Mouse (Mus musculus) layer of hippocampus, adult 8-10 months (tissue): Measurements from ENCODE around the gene Rnf157. TPM values are rescaled to one million over a fixed set of nuclear protein-coding genes. Genes with fewer than 3 reads are reported as not detected.
"Not testable (repeated sequence)": the region's sequence is repeated elsewhere in the genome, so short reads cannot be mapped to it uniquely, and the experiment has no call there.

Source experiments
- DNase-seq, 2 experiments: peaks; one replicate each; pipeline ENCODE4 v3.0.0; 2022; ENCODE audit warnings: low spot score in 2 of 2
- total RNA-seq, 4 experiments: library from RNA; stranded (reverse); gene quantifications; 2 replicates each; pipeline ENCODE4 v1.2.4; 2022

The Rnf157 gene
- total RNA-seq, 4 experiments from 2014 or later = 220 to 248 (median 241) TPM

DNA sequence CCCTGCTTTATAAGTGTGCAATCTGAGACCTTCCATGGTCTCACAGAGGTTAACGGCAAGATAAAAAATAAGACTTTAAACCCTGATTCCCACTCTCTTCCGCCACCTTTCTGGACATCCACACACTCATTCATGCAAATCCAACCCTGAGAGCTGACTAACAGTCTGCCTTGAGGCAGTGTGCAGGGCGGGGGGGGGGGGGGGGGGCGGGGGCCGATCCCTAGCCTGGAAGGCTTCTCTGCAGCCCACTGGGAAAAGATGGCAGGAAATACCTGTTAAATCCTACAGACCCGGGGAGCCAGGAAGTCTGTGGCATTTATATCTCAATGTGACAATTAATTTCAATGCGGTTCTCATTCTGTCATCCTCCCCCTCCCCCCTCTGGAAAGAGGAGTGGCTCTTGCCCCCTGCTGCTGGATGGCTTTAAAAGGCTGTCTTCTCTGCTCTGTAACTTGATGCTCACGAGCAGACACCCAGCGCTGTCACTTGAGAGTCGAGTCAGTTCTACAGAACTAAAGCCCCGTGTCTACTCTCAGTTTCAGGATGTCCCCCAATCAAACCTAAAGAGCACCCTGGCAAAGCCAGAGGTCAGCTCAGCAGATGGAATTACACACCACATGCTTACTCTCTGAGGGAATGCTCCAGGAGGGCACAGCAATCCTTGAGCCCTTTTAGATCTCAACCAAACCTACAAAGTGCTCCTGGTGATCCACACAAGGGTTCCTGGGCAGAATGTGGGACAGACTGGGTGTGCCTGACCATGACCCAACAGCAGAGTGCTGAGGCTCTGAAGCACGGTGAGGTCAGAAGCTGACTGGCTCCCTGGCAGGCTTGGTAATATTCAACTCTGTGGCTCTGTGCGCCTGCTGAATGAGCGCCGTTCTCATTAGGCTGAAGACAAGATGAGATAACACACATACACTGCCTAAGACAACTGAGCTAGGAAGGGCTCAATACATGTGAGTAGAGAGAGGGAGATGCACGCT is 25.5 kb downstream of the Rnf157 start:
- no peak for DNase-seq

GRCm38 (mm10) chr11:116385999-116386398 is 26.8 kb downstream of the Rnf157 start:
- no peak for DNase-seq

- DNase-seq = no peak
These were observed 28.7 kb downstream of the Rnf157 start for GRCm38 (mm10) chr11:116384171-116384570.

DNA sequence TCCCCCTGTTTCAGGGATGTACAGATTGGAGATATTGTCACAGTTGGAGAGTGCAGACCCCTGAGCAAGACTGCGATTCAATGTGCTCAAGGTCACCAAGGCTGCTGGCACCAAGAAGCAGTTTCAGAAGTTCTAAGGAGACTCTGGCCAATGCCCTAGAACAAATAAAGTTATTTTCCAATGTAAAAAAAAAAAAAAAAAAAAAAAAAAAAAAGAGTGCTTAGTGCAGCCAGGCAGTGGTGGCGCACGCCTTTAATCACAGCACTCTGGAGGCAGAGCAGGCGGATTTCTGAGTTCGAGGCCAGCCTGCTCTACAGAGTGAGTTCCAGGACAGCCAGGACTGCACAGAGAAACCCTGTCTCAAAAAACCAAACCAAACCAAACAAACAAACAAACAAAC is 29.8 kb downstream of the Rnf157 start:
- DNase-seq = not testable (repeated sequence)

- DNase-seq = no peak
These were observed 32.1 kb downstream of the Rnf157 start for GRCm38 (mm10) chr11:116380767-116381166.

- no peak for DNase-seq
These were observed 33.3 kb downstream of the Rnf157 start for GRCm38 (mm10) chr11:116379530-116379929.

DNA sequence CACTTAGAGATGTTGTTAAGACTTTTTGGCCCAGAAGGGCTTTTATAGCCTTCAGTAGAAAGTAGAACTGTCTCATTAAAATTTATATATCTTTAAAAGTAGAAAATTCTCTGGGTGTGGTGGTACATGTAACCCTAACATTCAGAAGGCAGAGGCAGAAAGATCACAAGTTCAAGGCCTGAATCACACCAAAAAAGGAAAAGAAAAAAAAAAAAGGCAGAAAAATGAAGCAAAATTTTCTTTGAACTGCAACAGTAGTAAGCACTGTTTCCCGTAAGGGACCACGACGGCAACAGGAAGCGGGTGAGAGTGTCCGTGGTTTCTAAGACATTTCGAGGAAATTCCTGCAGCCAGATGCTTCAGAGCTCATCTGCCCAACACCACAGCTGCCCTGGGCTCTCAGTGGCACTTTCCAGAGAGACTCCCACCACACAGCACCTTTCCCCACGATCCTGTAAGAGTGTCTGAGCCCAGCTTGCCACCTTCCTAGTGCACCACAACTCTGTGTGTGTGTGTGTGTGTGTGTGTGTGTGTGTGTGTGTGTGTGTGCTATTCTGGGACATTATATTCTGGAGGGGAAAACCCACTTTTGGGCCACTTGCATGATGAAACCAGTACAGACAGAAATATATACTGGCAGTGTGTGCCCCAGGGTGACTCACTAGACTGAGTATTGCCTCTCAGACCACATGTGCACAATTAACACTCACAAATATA is 35.7 kb downstream of the Rnf157 start:
- no peak for DNase-seq

DNA sequence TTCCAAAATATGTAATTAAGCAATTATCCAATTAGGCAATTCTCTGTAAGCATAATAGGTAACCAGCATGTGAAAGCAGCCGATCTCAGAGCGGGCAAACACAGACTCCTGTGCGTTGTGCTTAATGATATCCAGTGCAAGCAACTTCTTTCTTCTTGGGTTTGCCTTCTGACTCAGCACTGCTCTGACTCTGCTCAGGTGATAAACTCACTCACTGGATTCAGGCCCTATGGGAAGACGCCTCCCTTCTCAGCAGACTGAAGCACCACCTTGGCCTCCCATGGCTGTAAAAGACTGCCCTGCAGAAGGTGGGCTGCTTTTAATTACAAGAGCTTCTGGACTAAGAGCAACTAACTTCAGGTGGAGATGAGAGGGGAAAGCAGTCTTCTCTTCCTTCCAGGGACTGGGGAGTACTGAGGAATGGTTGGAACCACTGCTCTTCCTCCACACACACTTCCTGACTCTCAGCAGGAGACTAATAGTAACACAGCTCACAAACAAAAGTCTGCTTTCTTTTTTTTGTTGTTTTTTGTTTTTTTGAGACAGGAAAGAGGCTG is 40.9 kb downstream of the Rnf157 start:
- DNase-seq = no peak

GRCm38 (mm10) chr11:116369633-116370032 is 43.2 kb downstream of the Rnf157 start:
- DNase-seq = no peak

- DNase-seq = no peak
These were observed 43.8 kb downstream of the Rnf157 start for GRCm38 (mm10) chr11:116369051-116369450.

GRCm38 (mm10) chr11:116368116-116368515 is 44.7 kb downstream of the Rnf157 start:
- peak; percentile 57 to 80 for DNase-seq

- DNase-seq = no peak
These were observed 46.2 kb downstream of the Rnf157 start for GRCm38 (mm10) chr11:116366647-116367046.

DNA sequence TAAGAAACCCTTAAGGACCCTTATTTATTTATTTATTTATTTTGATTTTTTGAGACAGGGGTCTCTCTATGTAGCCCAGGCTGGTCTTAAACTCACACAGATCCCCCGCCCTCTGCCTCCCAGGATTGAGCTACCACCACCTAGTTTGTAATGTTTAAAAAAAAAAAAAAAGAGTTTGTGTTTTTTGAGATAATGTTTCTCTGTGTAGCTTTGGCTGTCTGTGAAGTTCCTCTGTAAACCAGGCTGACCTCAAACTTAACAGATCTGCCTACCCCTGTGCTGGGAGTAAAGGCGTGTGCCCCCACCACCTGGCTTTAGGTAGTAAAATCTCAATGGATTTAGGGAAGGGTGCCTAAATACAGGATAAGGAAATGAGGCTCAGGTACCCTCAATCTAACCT is 46.7 kb downstream of the Rnf157 start:
- DNase-seq = no peak

DNA sequence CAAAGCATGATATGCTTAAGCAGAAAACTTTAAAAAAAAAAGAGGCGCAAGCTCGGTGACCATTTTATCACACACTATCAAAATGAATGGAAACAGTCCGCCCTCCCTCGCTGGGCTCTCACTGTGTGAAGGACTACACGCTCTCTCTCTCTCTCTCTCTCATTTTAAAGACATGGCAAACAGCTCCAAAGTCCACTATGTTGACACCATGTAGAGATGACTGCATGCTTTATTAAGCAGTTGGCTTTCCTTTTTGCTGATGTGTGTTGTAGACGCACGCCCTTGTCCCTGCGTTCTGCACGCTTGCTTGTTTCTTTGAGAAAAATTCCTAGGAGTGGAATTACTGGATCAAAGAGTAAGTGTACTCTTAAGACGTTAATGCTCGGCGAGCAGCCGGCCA is 47.4 kb downstream of the Rnf157 start:
- no peak for DNase-seq

DNA sequence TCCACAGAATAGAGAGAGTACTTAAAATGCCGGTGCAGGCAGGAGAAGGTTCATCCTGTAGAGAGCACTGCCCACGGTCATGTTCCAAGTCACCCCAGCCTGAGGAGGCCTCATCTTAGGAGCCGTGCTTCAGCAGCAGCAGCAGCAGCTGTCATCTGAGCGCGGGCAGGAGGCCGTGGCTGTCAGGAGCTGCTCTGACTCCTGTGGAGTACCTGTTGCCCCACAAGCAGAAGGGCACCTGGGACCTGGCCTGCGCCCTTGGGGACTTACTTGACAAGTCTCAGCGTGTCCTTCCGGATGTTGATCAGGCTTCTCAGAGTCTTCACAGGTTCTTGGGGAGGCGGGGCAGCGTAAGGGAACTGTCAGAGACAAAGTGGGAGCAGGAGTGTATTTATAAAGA is 50.8 kb downstream of the Rnf157 start:
- DNase-seq = no peak

DNA sequence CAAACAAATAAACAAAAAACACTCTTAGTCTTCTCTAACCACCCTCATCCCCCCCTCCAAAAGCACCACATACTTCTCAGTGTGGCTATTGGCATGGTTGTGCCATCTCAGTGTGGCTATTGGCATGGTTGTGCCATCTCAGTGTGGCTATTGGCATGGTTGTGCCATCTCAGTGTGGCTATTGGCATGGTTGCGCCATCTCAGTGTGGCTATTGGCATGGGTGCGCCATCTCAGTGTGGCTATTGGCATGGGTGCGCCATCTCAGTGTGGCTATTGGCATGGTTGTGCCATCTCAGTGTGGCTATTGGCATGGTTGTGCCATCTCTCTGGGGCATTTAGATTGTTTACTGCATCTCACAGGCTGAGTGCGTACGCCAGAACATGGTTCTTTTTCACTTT is 51.9 kb downstream of the Rnf157 start:
- not testable (repeated sequence) for DNase-seq

DNA sequence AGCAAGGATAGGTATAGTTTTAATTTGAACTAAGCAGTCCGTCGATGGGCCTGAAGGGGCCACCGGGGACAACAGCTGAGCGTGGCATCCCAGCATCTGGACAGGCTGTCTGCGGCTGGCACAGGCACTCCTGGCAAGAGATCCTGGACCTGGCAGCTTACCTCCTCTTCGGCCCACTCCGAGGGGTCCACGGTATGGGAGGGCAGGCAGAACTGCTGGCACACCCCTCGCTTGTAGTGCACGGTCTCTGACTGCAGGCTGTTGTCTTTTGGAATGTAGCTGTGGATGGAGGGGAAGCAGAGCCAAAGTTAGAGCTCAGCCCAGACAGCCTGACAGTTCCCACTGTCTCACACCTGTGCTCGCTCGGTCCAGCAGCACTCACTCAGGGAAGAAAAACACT is 53.2 kb downstream of the Rnf157 start:
- DNase-seq = no peak

DNA sequence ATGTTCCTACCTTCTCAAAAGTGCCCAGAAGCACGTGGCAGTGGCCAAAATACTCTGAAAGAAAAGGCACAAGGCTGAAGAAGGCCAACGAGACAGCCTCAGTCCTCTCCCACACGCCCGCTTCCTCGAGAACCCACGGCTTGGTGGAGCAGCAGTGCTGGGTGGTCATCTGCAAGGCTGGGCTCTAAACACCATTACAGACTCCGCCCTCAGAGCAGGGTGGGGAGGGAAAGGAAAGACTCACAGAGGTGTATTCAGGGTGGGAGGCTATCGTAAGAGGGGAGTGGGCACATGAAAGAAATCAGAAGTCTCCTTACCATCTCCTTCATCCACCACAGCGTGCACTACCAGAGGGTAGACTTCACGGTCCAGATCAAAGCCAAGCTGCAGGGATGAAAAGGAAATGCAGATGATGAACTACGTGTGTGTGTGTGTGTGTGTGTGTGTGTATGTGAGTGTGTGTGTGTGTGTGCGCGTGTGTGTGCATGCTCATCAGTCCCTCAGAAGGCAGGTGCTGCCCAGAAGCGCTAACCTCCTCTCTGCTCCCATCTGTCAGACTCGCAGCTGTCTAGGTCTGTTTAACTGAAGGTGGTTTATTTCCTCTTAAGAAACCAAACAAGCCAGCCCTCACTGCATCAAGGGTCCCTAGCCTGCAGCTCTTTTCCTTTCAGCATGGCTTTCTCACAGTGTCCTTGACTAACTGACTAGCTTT is 53.8 kb downstream of the Rnf157 start:
- no peak for DNase-seq

DNA sequence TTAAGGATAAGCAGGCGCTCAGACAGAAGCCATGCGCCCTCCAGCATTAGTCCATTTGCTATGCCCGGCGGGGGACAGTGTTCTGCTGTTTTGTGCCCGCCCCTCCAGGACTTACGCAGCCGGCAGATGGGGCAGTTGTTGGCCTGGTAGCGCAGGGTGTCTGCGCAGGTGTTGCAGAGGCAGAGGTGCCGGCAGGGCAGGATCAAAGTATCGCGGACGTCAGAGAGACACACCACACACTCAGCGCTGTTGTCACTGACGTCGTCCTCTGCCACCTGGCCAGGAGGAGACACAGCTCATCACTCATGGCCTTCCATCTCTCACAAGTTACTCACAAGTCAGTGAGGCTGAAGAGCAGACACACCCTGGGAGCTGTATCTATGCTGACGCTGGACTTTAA is 58.3 kb downstream of the Rnf157 start:
- DNase-seq = no peak

GRCm38 (mm10) chr11:116353535-116353934 is 59.3 kb downstream of the Rnf157 start:
- DNase-seq = no peak

GRCm38 (mm10) chr11:116351294-116351693 is 61.5 kb downstream of the Rnf157 start:
- DNase-seq = no peak
